Mouse (Mus musculus): ENCODE data around the gene Gm10944. TPM values are rescaled to one million over a fixed set of nuclear protein-coding genes. Genes with fewer than 3 reads are reported as not detected.

Gene Gm10944
- polyA plus RNA-seq (2015; fragmentation: Nextera tagmentation; extraction: Ambion mirVana) = not detected in 2 replicates

- 88% methylated on average over 1 of the region's 1 CpGs for WGBS
- no peak for ATAC-seq (ENCODE audit: low FRiP score, low TSS enrichment)
- Histone ChIP-seq H3K9ac (replicated peaks; ENCODE audit: low read length) (no peak within 1 kb of the TSS), H3K36me3 (ENCODE audit: insufficient read depth, low read length) (no peaks in the 10 kb centered on the region), H3K4me2 (replicated peaks; ENCODE audit: low read depth, low read length) (no peak within 1 kb of the TSS), H3K4me3 (ENCODE audit: low read length) (no peak within 1 kb of the TSS), H3K27ac (ENCODE audit: low read length) (no peak within 1 kb of the TSS), H3K27me3 (ENCODE audit: insufficient read depth, low read length) (no peaks in the 10 kb centered on the region), H3K9me3 (ENCODE audit: low read length) (no peaks in the 10 kb centered on the region), H3K4me1 (ENCODE audit: insufficient read depth, low read length) (no peaks in the 10 kb centered on the region)
Observed at GRCm38 (mm10) chr10:10681048-10681447, at the start of gene Gm10944. TSS of gene Gm10944 (plus strand) at chr10:10681348.

GRCm38 (mm10) chr10:10655991-10656390 lies 25.2 kb upstream of the Gm10944 start:
- Histone ChIP-seq H3K27me3 (ENCODE audit: insufficient read depth, low read length) (no peaks in the 10 kb centered on the region), H3K36me3 (ENCODE audit: insufficient read depth, low read length) (no peaks in the 10 kb centered on the region), H3K9ac (replicated peaks; ENCODE audit: low read length) (no peak overlapping the region), H3K9me3 (ENCODE audit: low read length) (no peaks in the 10 kb centered on the region), H3K4me2 (replicated peaks; ENCODE audit: low read depth, low read length) (no peak overlapping the region), H3K27ac (ENCODE audit: low read length) (no peak overlapping the region), H3K4me1 (ENCODE audit: insufficient read depth, low read length) (no peaks in the 10 kb centered on the region), H3K4me3 (ENCODE audit: low read length) (no peak overlapping the region)
- no peak for ATAC-seq (ENCODE audit: low FRiP score, low TSS enrichment)

- Histone ChIP-seq H3K9ac (replicated peaks; ENCODE audit: low read length) (no peak overlapping the region), H3K4me3 (ENCODE audit: low read length) (no peak overlapping the region), H3K36me3 (ENCODE audit: insufficient read depth, low read length) (no peaks in the 10 kb centered on the region), H3K9me3 (ENCODE audit: low read length) (no peaks in the 10 kb centered on the region), H3K27ac (ENCODE audit: low read length) (no peak overlapping the region), H3K4me2 (replicated peaks; ENCODE audit: low read depth, low read length) (no peak overlapping the region), H3K4me1 (ENCODE audit: insufficient read depth, low read length) (no peaks in the 10 kb centered on the region), H3K27me3 (ENCODE audit: insufficient read depth, low read length) (no peaks in the 10 kb centered on the region)
- no peak for ATAC-seq (ENCODE audit: low FRiP score, low TSS enrichment)
- WGBS = 87% methylated on average over 4 of the region's 4 CpGs
Observed at GRCm38 (mm10) chr10:10656621-10657020, 24.5 kb upstream of the Gm10944 start.

- no peak overlapping the region for H3K4me3 ChIP-seq (ENCODE audit: low read length)
- 81% methylated on average over 3 of the region's 3 CpGs for WGBS
- no peaks in the 10 kb centered on the region for H3K36me3 ChIP-seq (ENCODE audit: insufficient read depth, low read length)
- H3K9ac ChIP-seq (replicated peaks; ENCODE audit: low read length) = no peak overlapping the region
- H3K4me2 ChIP-seq (replicated peaks; ENCODE audit: low read depth, low read length) = no peak overlapping the region
- no peak overlapping the region for H3K27ac ChIP-seq (ENCODE audit: low read length)
- no peak for ATAC-seq (ENCODE audit: low FRiP score, low TSS enrichment)
- no peaks in the 10 kb centered on the region for H3K27me3 ChIP-seq (ENCODE audit: insufficient read depth, low read length)
- no peaks in the 10 kb centered on the region for H3K9me3 ChIP-seq (ENCODE audit: low read length)
- no peaks in the 10 kb centered on the region for H3K4me1 ChIP-seq (ENCODE audit: insufficient read depth, low read length)
Observed at GRCm38 (mm10) chr10:10659161-10659560, 22.0 kb upstream of the Gm10944 start.

GRCm38 (mm10) chr10:10659976-10660375 lies 21.2 kb upstream of the Gm10944 start:
- ATAC-seq (ENCODE audit: low FRiP score, low TSS enrichment) = no peak
- H3K4me3 ChIP-seq (ENCODE audit: low read length) = no peak overlapping the region
- H3K4me1 ChIP-seq (ENCODE audit: insufficient read depth, low read length) = no peaks in the 10 kb centered on the region
- H3K9ac ChIP-seq (replicated peaks; ENCODE audit: low read length) = no peak overlapping the region
- H3K9me3 ChIP-seq (ENCODE audit: low read length) = no peaks in the 10 kb centered on the region
- H3K36me3 ChIP-seq (ENCODE audit: insufficient read depth, low read length) = no peaks in the 10 kb centered on the region
- H3K27me3 ChIP-seq (ENCODE audit: insufficient read depth, low read length) = no peaks in the 10 kb centered on the region
- 57% methylated on average over 3 of the region's 3 CpGs for WGBS
- H3K4me2 ChIP-seq (replicated peaks; ENCODE audit: low read depth, low read length) = no peak overlapping the region
- H3K27ac ChIP-seq (ENCODE audit: low read length) = no peak overlapping the region

GRCm38 (mm10) chr10:10688907-10689667 lies 7.9 kb downstream of the Gm10944 start:
- Histone ChIP-seq H3K4me2 (replicated peaks; ENCODE audit: low read depth, low read length) (peak overlapping the region; percentile 86), H3K36me3 (ENCODE audit: insufficient read depth, low read length) (no peaks in the 10 kb centered on the region), H3K27me3 (ENCODE audit: insufficient read depth, low read length) (0 out of 2 replicates have a peak, but pooled peaks cover 11% of the 10 kb centered on the region), H3K9me3 (ENCODE audit: low read length) (no peaks in the 10 kb centered on the region), H3K4me3 (ENCODE audit: low read length) (peak overlapping the region; percentile 45), H3K4me1 (ENCODE audit: insufficient read depth, low read length) (peaks cover 11% of the 10 kb centered on the region), H3K27ac (ENCODE audit: low read length) (no peak overlapping the region), H3K9ac (replicated peaks; ENCODE audit: low read length) (no peak overlapping the region; the same call in 1 of the 2 replicates)
- 2% methylated on average over 35 of the region's 35 CpGs for WGBS
- peak; percentile 54 for ATAC-seq (ENCODE audit: low FRiP score, low TSS enrichment)

GRCm38 (mm10) chr10:10689668-10690223 lies 8.6 kb downstream of the Gm10944 start:
- ATAC-seq (ENCODE audit: low FRiP score, low TSS enrichment) = peak; percentile 51; the same call in 1 of the 2 replicates
- 11% methylated on average over 11 of the region's 11 CpGs for WGBS

GRCm38 (mm10) chr10:10697497-10697896 lies 16.3 kb downstream of the Gm10944 start:
- no peak overlapping the region for H3K9ac ChIP-seq (replicated peaks; ENCODE audit: low read length)
- no peaks in the 10 kb centered on the region for H3K36me3 ChIP-seq (ENCODE audit: insufficient read depth, low read length)
- H3K4me2 ChIP-seq (replicated peaks; ENCODE audit: low read depth, low read length) = no peak overlapping the region
- no peak for ATAC-seq (ENCODE audit: low FRiP score, low TSS enrichment)
- H3K4me3 ChIP-seq (ENCODE audit: low read length) = no peak overlapping the region
- H3K9me3 ChIP-seq (ENCODE audit: low read length) = no peaks in the 10 kb centered on the region
- H3K27me3 ChIP-seq (ENCODE audit: insufficient read depth, low read length) = no peaks in the 10 kb centered on the region
- 71% methylated on average over 6 of the region's 6 CpGs for WGBS
- H3K27ac ChIP-seq (ENCODE audit: low read length) = no peak overlapping the region
- H3K4me1 ChIP-seq (ENCODE audit: insufficient read depth, low read length) = no peaks in the 10 kb centered on the region

More at GRCm38 (mm10) chr10:10689668-10690223, 8.6 kb downstream of the Gm10944 start:
- H3K4me2 ChIP-seq (replicated peaks; ENCODE audit: low read depth, low read length) = peak overlapping the region; percentile 86
- H3K36me3 ChIP-seq (ENCODE audit: insufficient read depth, low read length) = no peaks in the 10 kb centered on the region
- peak overlapping the region; percentile 45 for H3K4me3 ChIP-seq (ENCODE audit: low read length)
- H3K27me3 ChIP-seq (ENCODE audit: insufficient read depth, low read length) = 0 out of 2 replicates have a peak, but pooled peaks cover 11% of the 10 kb centered on the region
- H3K9ac ChIP-seq (replicated peaks; ENCODE audit: low read length) = no peak overlapping the region
- no peaks in the 10 kb centered on the region for H3K9me3 ChIP-seq (ENCODE audit: low read length)
- no peak overlapping the region for H3K27ac ChIP-seq (ENCODE audit: low read length)
- peaks cover 11% of the 10 kb centered on the region for H3K4me1 ChIP-seq (ENCODE audit: insufficient read depth, low read length)

GRCm38 (mm10) chr10:10700903-10701302 lies 19.8 kb downstream of the Gm10944 start:
- 44% methylated on average over 1 of the region's 1 CpGs for WGBS
- H3K4me2 ChIP-seq (replicated peaks; ENCODE audit: low read depth, low read length) = no peak overlapping the region
- H3K9ac ChIP-seq (replicated peaks; ENCODE audit: low read length) = no peak overlapping the region
- no peaks in the 10 kb centered on the region for H3K9me3 ChIP-seq (ENCODE audit: low read length)
- H3K4me1 ChIP-seq (ENCODE audit: insufficient read depth, low read length) = no peaks in the 10 kb centered on the region
- no peak for ATAC-seq (ENCODE audit: low FRiP score, low TSS enrichment)
- no peaks in the 10 kb centered on the region for H3K36me3 ChIP-seq (ENCODE audit: insufficient read depth, low read length)
- H3K27me3 ChIP-seq (ENCODE audit: insufficient read depth, low read length) = no peaks in the 10 kb centered on the region
- H3K4me3 ChIP-seq (ENCODE audit: low read length) = no peak overlapping the region
- H3K27ac ChIP-seq (ENCODE audit: low read length) = no peak overlapping the region

- Histone ChIP-seq H3K27me3 (ENCODE audit: insufficient read depth, low read length) (no peaks in the 10 kb centered on the region), H3K36me3 (ENCODE audit: insufficient read depth, low read length) (no peaks in the 10 kb centered on the region), H3K4me2 (replicated peaks; ENCODE audit: low read depth, low read length) (no peak overlapping the region), H3K9me3 (ENCODE audit: low read length) (no peaks in the 10 kb centered on the region), H3K27ac (ENCODE audit: low read length) (no peak overlapping the region), H3K4me3 (ENCODE audit: low read length) (no peak overlapping the region), H3K9ac (replicated peaks; ENCODE audit: low read length) (no peak overlapping the region), H3K4me1 (ENCODE audit: insufficient read depth, low read length) (no peaks in the 10 kb centered on the region)
- ATAC-seq (ENCODE audit: low FRiP score, low TSS enrichment) = no peak
- WGBS = 88% methylated on average over 1 of the region's 1 CpGs
Observed at GRCm38 (mm10) chr10:10701326-10701725, 20.2 kb downstream of the Gm10944 start.

Measured in kidney, embryonic 16.5 days (tissue).